Mouse (Mus musculus) v-Abl transformed pro-B cells (cell line): Measurements from ENCODE around the gene Rnf130.

ENCODE experiments used
- in situ Hi-C, 2 experiments: fragments of 400-800 bp; cut with MboI; formaldehyde crosslinking; loops; one replicate each; pipeline ENCODE4 v1.15.1; 2025; ENCODE audit not compliant: unreplicated experiment in 2 of 2

Rnf130 gene

GRCm38 (mm10) chr11:50017511-50017910 is 7.6 kb upstream of the Rnf130 start:
- in situ Hi-C loops = no loop called here

GRCm38 (mm10) chr11:50018848-50019247 is 6.3 kb upstream of the Rnf130 start:
- in situ Hi-C loops = no loop called here

GRCm38 (mm10) chr11:50022085-50022484 is 3.1 kb upstream of the Rnf130 start:
- in situ Hi-C loops = no loop called here

GRCm38 (mm10) chr11:50024445-50024832 is 707 bp upstream of the Rnf130 start:
- in situ Hi-C loops = no loop called here

GRCm38 (mm10) chr11:50025721-50026520 is 775 bp downstream of the Rnf130 start:
- in situ Hi-C loops = no loop called here

GRCm38 (mm10) chr11:50026521-50027090 is 1.5 kb downstream of the Rnf130 start:
- in situ Hi-C loops = no loop called here

GRCm38 (mm10) chr11:50028416-50028815 is 3.3 kb downstream of the Rnf130 start:
- in situ Hi-C loops = no loop called here

- in situ Hi-C loops = no loop called here
Observed at GRCm38 (mm10) chr11:50034155-50034554, 9.0 kb downstream of the Rnf130 start.

GRCm38 (mm10) chr11:50035726-50036125 is 10.6 kb downstream of the Rnf130 start:
- in situ Hi-C loops = no loop called here

GRCm38 (mm10) chr11:50036781-50037460 is 11.8 kb downstream of the Rnf130 start:
- in situ Hi-C loops = no loop called here

- in situ Hi-C loops = no loop called here
Observed at GRCm38 (mm10) chr11:50038757-50039156, 13.6 kb downstream of the Rnf130 start.

- in situ Hi-C loops = no loop called here
Observed at GRCm38 (mm10) chr11:50041148-50041547, 16.0 kb downstream of the Rnf130 start.

GRCm38 (mm10) chr11:50042345-50042997 is 17.3 kb downstream of the Rnf130 start:
- in situ Hi-C loops = no loop called here

GRCm38 (mm10) chr11:50044454-50044853 is 19.3 kb downstream of the Rnf130 start:
- in situ Hi-C loops = no loop called here

GRCm38 (mm10) chr11:50047610-50048009 is 22.5 kb downstream of the Rnf130 start:
- in situ Hi-C loops = no loop called here

GRCm38 (mm10) chr11:50048115-50048514 is 23.0 kb downstream of the Rnf130 start:
- in situ Hi-C loops = no loop called here

- in situ Hi-C loops = no loop called here
Observed at GRCm38 (mm10) chr11:50050392-50050791, 25.2 kb downstream of the Rnf130 start.

- in situ Hi-C loops = no loop called here
Observed at GRCm38 (mm10) chr11:50057713-50058112, 32.6 kb downstream of the Rnf130 start.

GRCm38 (mm10) chr11:50058277-50058676 is 33.1 kb downstream of the Rnf130 start:
- in situ Hi-C loops = no loop called here

- in situ Hi-C loops = no loop called here
Observed at GRCm38 (mm10) chr11:50059045-50059444, 33.9 kb downstream of the Rnf130 start.

GRCm38 (mm10) chr11:50062116-50062515 is 37.0 kb downstream of the Rnf130 start:
- in situ Hi-C loops = no loop called here
